Mouse (Mus musculus) thymus, adult 2 months (tissue): Measurements from ENCODE around the gene Oas1c.

Source experiments
- CTCF ChIP-seq: fragments of 200-500 bp; IDR thresholded peaks from 2 replicates; pipeline ENCODE4 v1.5.1; 2012; ENCODE audit warnings: mild to moderate bottlenecking, control low read depth, low read length, moderate library complexity, borderline replicate concordance; ENCODE audit not compliant: control insufficient read depth, poor library complexity, insufficient read depth; ENCODE audit errors: extremely low read depth
- POLR2A ChIP-seq: fragments of 200-500 bp; IDR thresholded peaks from 2 replicates; pipeline ENCODE4 v1.6.1; 2012; ENCODE audit warnings: mild to moderate bottlenecking, low read length, control low read depth, moderate library complexity; ENCODE audit not compliant: control insufficient read depth, poor library complexity, insufficient read depth; ENCODE audit errors: extremely low read depth

- TF ChIP-seq CTCF (peak; percentile 65; the same call in 1 of the 2 replicates), POLR2A (no peak)
Measured at GRCm38 (mm10) chr5:120815949-120816348, 3.6 kb upstream of the Oas1c start.
